Mouse (Mus musculus): Measurements from ENCODE around the gene Met.

The Met gene

DNA sequence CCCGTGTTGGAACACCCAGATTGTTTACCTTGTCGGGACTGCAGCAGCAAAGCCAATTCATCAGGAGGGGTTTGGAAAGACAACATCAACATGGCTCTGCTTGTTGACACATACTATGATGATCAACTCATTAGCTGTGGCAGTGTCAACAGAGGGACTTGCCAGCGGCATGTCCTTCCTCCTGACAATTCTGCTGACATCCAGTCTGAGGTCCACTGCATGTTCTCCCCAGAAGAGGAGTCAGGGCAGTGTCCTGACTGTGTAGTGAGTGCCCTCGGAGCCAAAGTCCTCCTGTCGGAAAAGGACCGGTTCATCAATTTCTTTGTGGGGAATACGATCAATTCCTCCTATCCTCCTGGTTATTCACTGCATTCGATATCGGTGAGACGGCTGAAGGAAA, 27.9 kb downstream of the Met start:
- DNase-seq (ENCODE audit: low spot score) = no peak

DNA sequence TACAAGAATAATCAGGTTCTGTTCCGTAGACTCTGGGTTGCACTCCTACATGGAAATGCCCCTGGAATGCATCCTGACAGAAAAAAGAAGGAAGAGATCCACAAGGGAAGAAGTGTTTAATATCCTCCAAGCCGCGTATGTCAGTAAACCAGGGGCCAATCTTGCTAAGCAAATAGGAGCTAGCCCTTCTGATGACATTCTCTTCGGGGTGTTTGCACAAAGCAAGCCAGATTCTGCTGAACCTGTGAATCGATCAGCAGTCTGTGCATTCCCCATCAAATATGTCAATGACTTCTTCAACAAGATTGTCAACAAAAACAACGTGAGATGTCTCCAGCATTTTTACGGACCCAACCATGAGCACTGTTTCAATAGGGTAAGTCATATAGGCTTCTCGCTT, 28.5 kb downstream of the Met start:
- no peak for DNase-seq (ENCODE audit: low spot score)

DNA sequence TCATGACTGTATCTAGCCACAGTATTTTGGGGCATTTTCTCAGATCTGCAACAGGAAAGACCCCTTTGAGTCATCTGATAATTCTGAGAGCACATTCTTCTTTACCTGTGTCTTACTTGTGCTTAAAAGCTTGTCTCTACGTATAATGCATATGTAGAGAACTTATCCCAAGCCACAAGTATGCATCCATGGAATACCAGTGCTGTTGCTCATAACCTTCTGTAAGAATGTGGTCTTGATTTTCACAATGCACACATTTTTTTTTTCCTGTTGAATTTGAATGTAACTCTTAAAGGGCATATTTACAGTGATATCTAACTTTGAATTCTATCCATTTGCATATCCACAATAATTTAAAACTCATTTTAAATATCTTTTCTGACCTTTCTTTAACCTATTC, 31.8 kb downstream of the Met start:
- no peak for DNase-seq (ENCODE audit: low spot score)

DNA sequence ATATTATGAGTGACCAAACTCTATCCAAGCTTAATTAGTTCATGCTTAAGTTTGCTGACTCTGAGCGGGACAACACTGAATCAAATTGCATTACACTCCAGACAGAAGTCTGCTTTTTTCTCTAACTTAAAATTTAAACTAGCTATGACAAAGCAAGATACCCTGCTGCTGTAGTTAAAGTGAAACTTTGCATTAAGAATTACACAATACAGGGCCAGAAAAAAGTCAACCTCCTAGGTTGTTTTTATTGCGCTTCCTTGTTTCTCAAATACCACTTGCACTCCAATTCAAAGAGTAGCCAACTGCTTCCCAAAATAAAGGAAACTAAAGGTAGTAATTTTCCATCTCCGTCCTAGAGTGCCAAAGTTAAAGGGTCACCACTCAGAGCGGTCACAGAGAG, 33.8 kb downstream of the Met start:
- no peak for DNase-seq (ENCODE audit: low spot score)

DNA sequence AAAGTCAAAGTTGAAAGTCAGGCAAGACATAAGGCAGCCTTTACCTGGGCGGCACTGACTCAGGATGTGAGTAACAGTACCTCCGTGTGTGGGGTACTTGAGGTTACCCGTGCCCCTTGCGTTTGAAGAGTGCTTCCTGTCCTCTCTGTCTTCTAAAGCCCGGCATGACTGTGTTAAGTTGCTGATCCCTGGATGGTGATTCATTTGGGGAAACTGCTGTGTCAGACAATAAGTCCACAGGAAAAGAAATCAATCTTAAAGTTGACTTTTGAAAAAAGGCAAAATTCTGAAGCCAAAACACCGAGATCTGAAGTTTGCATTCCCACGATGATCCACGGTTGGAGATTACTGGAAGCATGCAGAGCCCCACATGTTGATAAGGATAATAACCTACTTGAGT, 35.2 kb downstream of the Met start:
- DNase-seq (ENCODE audit: low spot score) = no peak

DNA sequence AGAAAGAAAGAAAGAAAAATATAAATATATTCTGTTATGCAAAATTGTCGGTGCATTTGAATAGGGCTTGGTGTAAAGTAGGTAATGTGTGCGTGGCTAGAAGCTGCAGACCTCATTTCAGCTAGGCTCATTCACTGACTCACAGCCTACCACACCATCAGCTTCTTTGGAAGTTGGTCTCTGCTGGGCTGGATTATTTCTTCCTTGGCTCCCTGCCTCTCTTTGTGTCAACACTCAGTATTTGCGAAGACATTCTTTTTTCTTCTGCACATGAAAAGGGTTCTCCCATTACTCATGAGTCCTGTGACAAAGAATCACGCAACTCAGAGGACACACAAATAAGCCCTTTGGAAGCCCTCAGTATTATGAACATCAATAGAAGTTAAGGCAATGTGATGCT, 37.8 kb downstream of the Met start:
- peak; percentile 31 for DNase-seq (ENCODE audit: low spot score)

DNA sequence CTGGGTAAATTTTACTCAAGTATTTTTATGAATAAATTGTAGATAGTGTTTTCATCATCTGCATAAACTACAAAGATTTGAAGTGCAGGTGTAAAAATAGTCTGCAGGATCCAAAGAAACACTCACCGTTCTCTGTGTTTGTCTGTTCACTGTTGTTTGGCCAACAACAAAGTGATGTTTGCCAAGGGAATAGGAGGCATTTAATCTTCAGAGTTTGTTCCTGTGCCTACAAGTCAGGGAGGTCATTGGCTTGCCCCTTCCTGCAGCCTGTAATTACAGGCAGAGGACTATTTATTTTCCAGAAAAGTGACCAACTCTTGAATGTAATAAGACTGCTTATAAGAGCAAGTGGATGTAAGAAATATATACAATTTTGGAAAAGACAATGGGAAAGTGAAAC, 38.7 kb downstream of the Met start:
- DNase-seq (ENCODE audit: low spot score) = no peak

DNA sequence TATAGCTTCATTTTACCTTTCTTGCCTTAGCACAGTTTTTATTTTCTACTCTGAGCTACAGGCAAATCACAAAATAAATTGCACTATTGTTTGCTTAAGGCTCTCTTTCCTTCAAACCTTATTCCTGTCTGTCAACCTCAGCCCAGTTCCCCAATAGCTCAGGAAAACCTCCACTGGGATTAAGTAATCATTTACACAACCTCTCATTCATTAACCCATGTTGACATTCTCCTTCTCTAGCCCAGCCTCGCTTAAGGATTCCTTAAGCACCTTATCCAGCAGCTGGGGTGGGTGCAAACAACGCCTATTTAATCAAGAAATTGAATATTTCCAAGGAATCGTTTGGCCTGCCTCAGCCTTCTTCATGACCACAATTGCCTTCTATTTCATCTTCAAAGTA, 40.1 kb downstream of the Met start:
- no peak for DNase-seq (ENCODE audit: low spot score)

DNA sequence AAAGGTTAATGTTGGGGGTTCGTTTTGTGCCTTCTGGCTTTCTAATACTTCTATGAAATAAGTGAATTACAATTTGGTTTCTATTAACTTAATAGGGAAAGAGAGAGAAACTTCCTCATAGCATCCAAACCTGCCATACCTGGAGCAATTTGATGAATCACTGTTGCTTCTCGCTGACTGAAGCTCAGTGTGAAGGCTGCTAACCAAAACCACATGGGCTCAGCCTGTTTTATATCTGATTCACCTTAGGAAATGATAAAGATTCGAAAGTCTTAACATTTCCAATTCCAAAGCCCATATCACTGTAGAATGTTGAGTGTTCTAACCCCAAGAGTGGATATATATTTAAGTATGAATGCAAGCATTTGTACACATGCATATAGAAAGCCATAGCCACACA, 41.9 kb downstream of the Met start:
- DNase-seq (ENCODE audit: low spot score) = no peak

DNA sequence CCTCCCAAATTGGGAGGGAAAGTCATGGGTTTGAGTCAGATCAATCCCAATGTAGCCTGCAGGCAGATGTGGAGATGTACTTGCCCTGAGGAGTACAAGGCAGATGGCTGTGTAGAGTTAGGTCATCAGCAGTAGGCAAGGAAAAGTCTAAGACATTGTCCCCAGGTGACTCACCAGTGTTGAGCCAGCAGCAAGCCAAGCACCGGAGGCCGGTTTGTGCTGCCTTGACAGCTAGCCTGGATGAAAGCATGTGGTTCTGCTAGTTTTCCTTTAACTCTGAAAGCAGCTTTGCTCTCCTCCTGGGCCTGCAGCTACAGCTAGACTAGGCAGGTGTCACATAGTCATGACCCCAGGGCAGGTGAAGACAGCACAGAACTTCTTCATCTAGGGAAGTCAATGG, 43.2 kb downstream of the Met start:
- peak; percentile 62 for DNase-seq (ENCODE audit: low spot score)

DNA sequence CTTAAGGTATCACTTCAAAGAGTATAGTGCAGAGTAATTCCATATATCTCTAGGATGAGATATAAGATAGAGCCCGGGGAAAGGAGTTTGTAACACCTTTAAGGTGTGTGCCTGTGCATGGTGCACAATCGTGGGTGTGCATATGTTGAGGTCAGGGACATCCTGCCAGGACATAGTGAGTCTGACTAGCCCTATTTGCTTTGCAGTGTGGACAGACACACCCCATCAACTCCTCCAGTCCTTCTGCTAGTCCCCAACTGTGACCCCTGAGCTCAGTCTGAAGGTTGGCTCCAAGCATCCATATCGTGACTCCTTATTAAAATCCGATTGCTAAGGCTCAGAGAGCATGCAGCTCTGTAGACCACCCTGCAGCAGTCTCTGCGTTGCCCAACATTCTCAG, 44.6 kb downstream of the Met start:
- DNase-seq (ENCODE audit: low spot score) = no peak

DNA sequence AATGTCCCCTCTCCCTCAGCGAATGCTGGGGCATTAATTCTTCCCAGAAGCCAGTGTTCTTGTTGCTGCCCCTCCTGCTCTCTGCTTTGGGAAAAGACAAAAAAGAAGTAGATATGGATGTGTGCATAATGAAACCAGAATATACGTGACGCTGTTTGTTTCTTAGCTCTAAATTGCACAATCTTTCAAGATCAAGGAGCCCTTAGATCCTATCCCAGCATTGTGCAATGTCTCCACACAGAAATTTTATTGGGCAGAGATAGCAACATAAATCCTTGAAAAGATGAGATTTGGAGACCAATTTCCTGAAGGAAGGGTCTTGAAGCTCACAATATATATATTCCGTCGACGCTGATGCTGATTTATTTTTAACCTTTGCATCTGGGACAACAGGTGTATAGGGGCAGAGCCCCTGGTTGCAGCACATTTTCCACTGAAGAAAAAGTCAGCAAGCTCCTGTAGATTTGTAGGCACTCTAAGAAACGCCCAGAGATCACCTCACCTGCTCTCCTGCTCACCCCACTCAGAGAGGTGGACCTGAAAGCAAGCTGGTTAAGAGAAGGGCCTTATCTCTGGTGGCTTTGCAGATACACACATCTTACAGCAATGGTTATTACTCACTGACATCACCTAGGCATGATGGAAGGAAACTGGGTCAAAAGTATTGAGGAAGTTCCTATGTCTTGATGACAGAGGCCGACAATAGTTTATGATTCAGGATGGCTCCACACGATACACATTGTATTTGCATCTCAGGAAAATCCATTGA, 45.2 kb downstream of the Met start:
- DNase-seq (ENCODE audit: low spot score) = no peak

DNA sequence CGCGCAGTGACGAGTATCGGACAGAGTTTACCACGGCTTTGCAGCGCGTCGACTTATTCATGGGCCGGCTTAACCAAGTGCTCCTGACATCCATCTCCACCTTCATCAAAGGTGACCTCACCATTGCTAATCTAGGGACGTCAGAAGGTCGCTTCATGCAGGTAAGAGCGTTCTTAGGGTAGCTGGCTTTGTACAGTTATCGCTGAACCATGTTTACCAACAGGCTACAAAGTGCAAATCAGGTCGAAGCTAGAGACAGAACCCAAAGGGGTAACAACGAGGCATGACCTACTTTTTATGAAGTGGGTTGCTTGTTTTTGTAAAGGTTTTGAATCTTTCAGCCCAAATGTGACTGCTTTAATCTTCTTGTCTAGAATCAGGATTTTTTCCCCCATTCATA, 49.8 kb downstream of the Met start:
- no peak for DNase-seq (ENCODE audit: low spot score)

DNA sequence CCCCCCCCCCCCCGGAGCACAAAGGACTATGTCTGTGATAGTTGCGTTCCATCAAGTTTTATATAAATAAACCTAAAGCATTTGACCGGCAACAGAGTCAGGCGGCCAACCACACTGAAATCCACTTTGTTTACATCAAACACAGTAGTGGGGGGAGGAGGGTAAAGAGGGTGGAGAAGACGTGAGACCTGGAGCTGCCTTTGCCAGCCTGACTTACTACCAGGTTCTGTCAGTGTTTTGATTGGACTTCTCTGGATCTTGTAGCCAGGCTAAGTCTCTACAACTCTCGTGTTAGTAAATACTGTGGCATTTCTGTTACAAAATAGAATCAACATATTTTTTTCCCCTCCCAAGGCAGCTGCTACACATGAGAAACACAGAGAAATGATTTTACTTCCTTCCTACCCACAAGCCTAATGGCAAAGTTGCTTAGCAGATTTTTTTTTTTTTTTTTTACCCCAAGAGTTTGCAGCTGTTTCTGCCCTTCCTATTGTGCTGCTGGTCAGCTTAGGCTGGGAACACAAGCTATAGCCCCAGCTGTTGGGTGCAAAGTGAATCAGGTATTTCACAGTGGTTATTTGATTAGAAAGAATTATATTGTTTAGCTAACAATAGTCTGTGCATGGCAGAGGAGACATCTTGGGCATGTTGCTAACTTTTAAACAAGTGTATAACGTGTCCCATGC, 52.3 kb downstream of the Met start:
- DNase-seq (ENCODE audit: low spot score) = no peak

DNA sequence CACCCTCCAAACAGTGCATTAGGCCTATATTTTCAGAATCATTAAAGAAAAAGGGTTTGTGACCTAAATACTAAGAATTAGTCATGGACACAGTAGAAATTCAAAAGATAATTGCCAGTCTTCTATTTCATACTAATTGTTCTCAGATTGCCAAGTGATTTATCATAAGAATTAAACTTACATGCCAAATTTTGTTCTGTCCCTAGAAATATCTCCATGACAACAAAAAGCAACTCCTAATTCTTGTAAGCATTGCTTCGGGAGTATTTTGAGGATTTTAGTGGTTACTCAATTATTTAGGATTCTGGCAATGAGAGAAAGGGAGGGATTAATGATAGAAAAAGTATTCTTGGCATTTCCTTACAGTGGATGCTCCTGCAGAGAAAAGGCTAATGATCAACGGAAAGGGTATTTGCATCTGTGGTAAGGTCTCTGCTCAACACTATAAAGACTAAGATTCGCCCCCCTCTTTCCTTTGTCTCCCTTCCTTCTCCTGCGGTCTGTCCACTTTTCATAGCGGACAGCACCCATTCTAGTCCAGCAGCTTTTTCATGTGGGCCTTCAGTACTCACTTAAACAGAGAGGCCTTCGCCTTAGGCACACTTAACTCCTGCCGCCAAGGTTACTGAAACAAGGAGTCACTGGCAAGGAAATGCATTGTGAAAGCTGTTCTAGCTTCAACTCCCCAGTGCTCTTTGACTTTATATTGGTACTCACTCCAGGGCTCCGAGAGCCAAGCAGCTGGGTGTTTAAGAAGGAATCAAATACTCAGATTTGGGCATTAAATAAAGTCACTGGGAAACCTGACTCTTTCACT, 58.5 kb downstream of the Met start:
- DNase-seq (ENCODE audit: low spot score) = no peak

DNA sequence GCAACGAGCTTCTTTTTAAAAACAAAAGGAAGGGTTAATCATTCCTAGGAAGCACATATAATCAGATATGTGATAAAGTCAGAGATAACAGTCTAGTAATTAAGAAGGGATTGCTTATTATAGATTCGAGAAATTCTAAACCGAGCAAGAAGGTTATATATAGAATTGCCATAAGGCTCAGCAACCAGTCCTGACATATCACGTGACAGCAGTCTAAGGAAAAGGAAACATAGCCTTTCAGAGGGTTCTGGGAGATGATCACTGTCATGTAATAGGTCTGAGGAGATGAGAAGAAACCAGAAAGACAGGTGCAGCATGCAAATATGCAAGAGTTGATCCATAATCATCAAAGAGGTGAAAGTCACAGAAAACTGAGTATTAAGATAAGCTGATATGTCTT, 59.3 kb downstream of the Met start:
- no peak for DNase-seq (ENCODE audit: low spot score)

DNA sequence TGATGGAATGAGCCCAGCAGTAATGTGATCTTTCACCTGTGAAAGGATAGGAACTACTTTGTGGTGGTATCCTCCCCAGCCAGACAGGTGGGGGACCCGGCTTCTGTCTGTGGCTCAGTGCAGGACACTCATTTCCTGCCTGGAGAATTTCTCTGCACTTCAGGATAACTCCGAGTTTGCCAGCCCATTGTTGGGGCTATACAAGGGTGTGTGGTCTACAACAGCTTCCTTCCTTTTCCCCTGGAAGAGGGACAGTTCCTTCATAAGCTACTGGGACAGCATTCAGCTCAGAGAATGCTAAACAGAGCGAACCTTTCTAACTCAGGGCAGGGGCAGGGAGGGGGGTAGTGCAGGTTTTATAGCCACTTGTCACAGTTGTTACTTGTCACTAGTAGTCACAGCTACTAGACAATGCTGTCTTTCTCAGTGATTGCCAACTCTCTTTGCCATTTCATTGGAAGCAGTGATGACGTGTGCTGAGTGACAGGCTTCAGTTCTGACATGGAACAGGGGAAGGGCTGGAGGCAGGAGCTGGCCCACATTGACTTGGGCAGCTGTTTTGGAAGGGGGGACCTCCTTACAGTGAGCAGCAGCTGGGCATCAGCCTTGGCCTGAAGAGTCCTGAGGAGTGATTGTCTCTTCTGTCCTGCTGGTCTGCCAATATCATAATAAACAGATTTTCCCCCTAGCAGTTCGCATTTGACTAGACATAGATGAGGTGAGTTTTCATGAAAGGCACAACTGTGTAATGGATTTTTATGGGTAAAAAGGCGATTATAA, 66.1 kb downstream of the Met start:
- DNase-seq (ENCODE audit: low spot score) = no peak

DNA sequence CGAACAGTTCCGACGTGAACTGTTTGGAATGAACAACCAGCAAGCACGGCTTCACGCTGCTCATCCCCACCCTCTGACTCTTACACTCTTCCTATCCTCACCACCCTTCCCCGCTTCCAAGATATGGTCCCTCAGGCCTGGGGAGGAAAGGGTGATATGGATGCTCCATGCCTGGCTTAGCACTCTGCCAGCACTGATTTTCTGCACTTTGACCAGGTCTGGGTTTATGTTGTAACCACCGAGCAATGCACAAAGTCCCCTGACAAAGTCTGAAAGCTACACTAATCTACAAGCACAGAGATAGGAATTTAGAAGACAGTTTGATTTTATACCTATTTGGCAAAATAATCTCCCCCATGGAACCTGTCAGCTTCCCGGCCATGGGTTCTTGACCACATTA, 78.0 kb downstream of the Met start:
- no peak for DNase-seq (ENCODE audit: low spot score)

DNA sequence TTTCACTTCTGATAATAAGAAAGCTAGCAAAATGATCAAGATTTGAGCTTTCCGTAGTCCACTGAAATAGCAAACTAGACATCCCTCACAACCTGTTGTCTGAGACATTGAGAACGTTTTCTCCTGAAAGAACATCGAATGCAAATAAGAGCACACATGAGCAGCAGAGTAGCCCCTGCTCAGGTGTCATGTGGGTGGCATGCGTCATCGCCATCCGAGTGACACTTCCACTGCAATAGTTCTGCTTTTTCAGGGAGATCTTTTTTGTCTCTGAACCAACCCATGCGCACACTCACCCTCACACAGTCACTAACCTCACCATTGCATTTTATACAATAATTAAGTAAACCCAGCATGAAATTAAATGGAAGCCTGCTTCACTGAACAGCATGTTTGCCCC, 78.8 kb downstream of the Met start:
- no peak for DNase-seq (ENCODE audit: low spot score)

DNA sequence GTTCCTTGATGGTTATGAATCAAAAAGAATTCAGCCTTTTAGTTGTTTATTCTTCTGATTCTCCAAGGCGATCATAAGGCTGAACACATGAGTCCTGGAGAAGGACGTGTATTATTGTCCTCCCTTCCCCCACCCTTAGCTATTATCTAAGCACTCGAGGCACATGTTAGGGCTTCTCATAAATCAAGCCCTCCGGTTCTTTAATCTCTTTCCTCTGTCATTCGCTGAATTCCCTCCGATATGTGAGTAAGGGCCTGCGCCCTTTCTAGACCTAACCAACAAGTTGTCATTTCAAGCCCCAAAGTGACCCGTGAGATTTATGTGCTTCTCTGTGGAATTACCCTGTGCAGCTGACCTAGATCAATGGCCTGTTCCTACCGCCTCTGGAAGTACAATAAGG, 81.9 kb downstream of the Met start:
- no peak for DNase-seq (ENCODE audit: low spot score)

DNA sequence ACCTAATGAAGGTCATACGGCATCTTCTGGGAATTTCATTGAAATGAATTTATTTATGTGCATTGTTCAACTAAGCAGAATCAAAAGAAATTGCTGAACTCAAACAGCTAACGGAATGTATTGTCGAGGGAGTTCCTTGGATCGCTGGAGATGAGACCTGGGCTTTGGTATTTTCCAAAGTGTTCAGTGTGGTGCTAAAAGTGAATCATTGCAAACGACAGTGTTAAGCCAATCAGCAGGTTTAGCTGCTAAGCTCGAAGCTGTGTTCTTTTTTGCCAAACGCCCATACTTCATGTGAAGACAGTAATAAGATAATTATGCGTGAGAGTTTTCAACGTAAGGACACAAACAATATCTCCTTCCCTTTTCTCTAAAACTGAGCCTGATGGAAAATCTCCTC, 82.7 kb downstream of the Met start:
- no peak for DNase-seq (ENCODE audit: low spot score)

DNA sequence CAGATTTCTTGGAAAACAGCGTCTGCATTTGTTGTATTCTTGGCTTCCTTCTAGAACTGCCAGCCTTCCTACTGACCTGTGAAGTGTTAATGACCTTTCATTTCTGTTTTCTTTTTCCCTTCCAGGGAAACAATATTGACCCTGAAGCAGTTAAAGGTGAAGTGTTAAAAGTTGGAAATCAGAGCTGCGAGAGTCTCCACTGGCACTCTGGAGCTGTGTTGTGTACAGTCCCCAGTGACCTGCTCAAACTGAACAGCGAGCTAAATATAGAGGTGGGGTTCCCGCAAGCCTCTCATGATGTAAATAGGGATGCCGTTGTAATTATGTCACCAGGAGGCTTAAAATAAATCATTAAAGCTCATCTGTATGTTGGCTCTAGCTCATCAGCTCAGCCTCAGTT, 83.2 kb downstream of the Met start:
- no peak for DNase-seq (ENCODE audit: low spot score)
